Mouse (Mus musculus) lung, postnatal 25 days (tissue): ENCODE data around the gene Timp2.

Source experiments
- DNase-seq: peaks from one replicate; pipeline ENCODE4 v3.0.0; 2022; ENCODE audit warnings: low spot score

Gene Timp2

GRCm38 (mm10) chr11:118289999-118290889 lies 65.3 kb downstream of the Timp2 start, which contains the start of gene Usp36:
Gene Usp36, minus strand, starts transcription at chr11:118290244.
- peak; percentile 100 for DNase-seq

- DNase-seq: no peak
Measured at GRCm38 (mm10) chr11:118289562-118289961, 66.0 kb downstream of the Timp2 start.

GRCm38 (mm10) chr11:118289037-118289511 lies 66.5 kb downstream of the Timp2 start:
- DNase-seq: no peak

GRCm38 (mm10) chr11:118287573-118287972 lies 68.0 kb downstream of the Timp2 start:
- no peak for DNase-seq

GRCm38 (mm10) chr11:118286434-118286833 lies 69.1 kb downstream of the Timp2 start:
- no peak for DNase-seq

GRCm38 (mm10) chr11:118285791-118286190 lies 69.7 kb downstream of the Timp2 start:
- peak; percentile 62 for DNase-seq

- no peak for DNase-seq
Measured at GRCm38 (mm10) chr11:118280218-118280617, 75.3 kb downstream of the Timp2 start.

- DNase-seq: no peak
Measured at GRCm38 (mm10) chr11:118276328-118276727, 79.2 kb downstream of the Timp2 start.

GRCm38 (mm10) chr11:118275092-118275491 lies 80.4 kb downstream of the Timp2 start:
- no peak for DNase-seq

GRCm38 (mm10) chr11:118269827-118270226 lies 85.7 kb downstream of the Timp2 start:
- no peak for DNase-seq

GRCm38 (mm10) chr11:118266666-118267046 lies 88.9 kb downstream of the Timp2 start:
- no peak for DNase-seq

GRCm38 (mm10) chr11:118266044-118266665 lies 89.4 kb downstream of the Timp2 start:
- DNase-seq: no peak

- DNase-seq: peak; percentile 22
Measured at GRCm38 (mm10) chr11:118265621-118266020, 89.9 kb downstream of the Timp2 start.

GRCm38 (mm10) chr11:118263146-118263545 lies 92.4 kb downstream of the Timp2 start:
- DNase-seq: no peak

GRCm38 (mm10) chr11:118260081-118260480 lies 95.5 kb downstream of the Timp2 start:
- no peak for DNase-seq

- DNase-seq: no peak
Measured at GRCm38 (mm10) chr11:118259580-118259979, 96.0 kb downstream of the Timp2 start.

GRCm38 (mm10) chr11:118256371-118256770 lies 99.2 kb downstream of the Timp2 start:
- no peak for DNase-seq

GRCm38 (mm10) chr11:118254159-118254951 lies 101.2 kb downstream of the Timp2 start:
- peak; percentile 78 for DNase-seq

GRCm38 (mm10) chr11:118253447-118254158 lies 101.9 kb downstream of the Timp2 start:
- no peak for DNase-seq
